Mouse (Mus musculus): ENCODE data around the gene Kctd21.

The Kctd21 gene

GRCm38 (mm10) chr7:97348318-97348717, 16.2 kb downstream of the Kctd21 start:
- DNase-seq (ENCODE audit: low read depth, low spot score) = no peak

- no peak for DNase-seq (ENCODE audit: low read depth, low spot score)
Measured at GRCm38 (mm10) chr7:97348836-97349235, 16.7 kb downstream of the Kctd21 start.

- DNase-seq (ENCODE audit: low read depth, low spot score) = no peak
Measured at GRCm38 (mm10) chr7:97349438-97349837, 17.3 kb downstream of the Kctd21 start.

- DNase-seq (ENCODE audit: low read depth, low spot score) = no peak
Measured at GRCm38 (mm10) chr7:97350891-97351290, 18.8 kb downstream of the Kctd21 start.

GRCm38 (mm10) chr7:97351792-97352513, 19.8 kb downstream of the Kctd21 start:
- DNase-seq (ENCODE audit: low read depth, low spot score) = no peak

- no peak for DNase-seq (ENCODE audit: low read depth, low spot score)
Measured at GRCm38 (mm10) chr7:97353356-97353755, 21.2 kb downstream of the Kctd21 start.

GRCm38 (mm10) chr7:97355068-97355841, 23.1 kb downstream of the Kctd21 start:
- no peak for DNase-seq (ENCODE audit: low read depth, low spot score)

GRCm38 (mm10) chr7:97356253-97356652, 24.1 kb downstream of the Kctd21 start:
- no peak for DNase-seq (ENCODE audit: low read depth, low spot score)

- DNase-seq (ENCODE audit: low read depth, low spot score) = no peak
Measured at GRCm38 (mm10) chr7:97356875-97357276, 24.7 kb downstream of the Kctd21 start.

GRCm38 (mm10) chr7:97357840-97358239, 25.7 kb downstream of the Kctd21 start:
- no peak for DNase-seq (ENCODE audit: low read depth, low spot score)

GRCm38 (mm10) chr7:97358347-97358746, 26.2 kb downstream of the Kctd21 start:
- no peak for DNase-seq (ENCODE audit: low read depth, low spot score)

GRCm38 (mm10) chr7:97360166-97360565, 28.0 kb downstream of the Kctd21 start:
- no peak for DNase-seq (ENCODE audit: low read depth, low spot score)

- DNase-seq (ENCODE audit: low read depth, low spot score) = no peak
Measured at GRCm38 (mm10) chr7:97360955-97361354, 28.8 kb downstream of the Kctd21 start.

- DNase-seq (ENCODE audit: low read depth, low spot score) = peak; percentile 69
Measured at GRCm38 (mm10) chr7:97361467-97361866, 29.3 kb downstream of the Kctd21 start.

GRCm38 (mm10) chr7:97365887-97366286, 33.8 kb downstream of the Kctd21 start:
- no peak for DNase-seq (ENCODE audit: low read depth, low spot score)

GRCm38 (mm10) chr7:97375101-97375500, 43.0 kb downstream of the Kctd21 start:
- no peak for DNase-seq (ENCODE audit: low read depth, low spot score)

GRCm38 (mm10) chr7:97375906-97376305, 43.8 kb downstream of the Kctd21 start:
- no peak for DNase-seq (ENCODE audit: low read depth, low spot score)

GRCm38 (mm10) chr7:97379304-97379703, 47.2 kb downstream of the Kctd21 start:
- DNase-seq (ENCODE audit: low read depth, low spot score) = no peak

- DNase-seq (ENCODE audit: low read depth, low spot score) = no peak
Measured at GRCm38 (mm10) chr7:97380500-97381123, 48.5 kb downstream of the Kctd21 start.

GRCm38 (mm10) chr7:97382661-97383060, 50.5 kb downstream of the Kctd21 start:
- no peak for DNase-seq (ENCODE audit: low read depth, low spot score)

GRCm38 (mm10) chr7:97383496-97384132, 51.5 kb downstream of the Kctd21 start:
- no peak for DNase-seq (ENCODE audit: low read depth, low spot score)

Data from CD4-positive helper T cell, adult 2 months (primary cell).